Mouse (Mus musculus) small intestine, adult 2 months (tissue): ENCODE data around the gene Smarca1. TPM values are rescaled to one million over a fixed set of nuclear protein-coding genes. Genes with fewer than 3 reads are reported as not detected.

ENCODE experiments used
- H3K27ac ChIP-seq: fragments of 200-500 bp; 2 replicates; pipeline ENCODE4 v1.5.1; 2012; ENCODE audit warnings: low read depth, low read length, control low read depth, inconsistent platforms; ENCODE audit not compliant: insufficient read depth
- H3K27me3 ChIP-seq: fragments of 200-500 bp; 2 replicates; pipeline ENCODE4 v1.6.1; 2012; ENCODE audit warnings: mild to moderate bottlenecking, moderate library complexity, low read length, inconsistent platforms; ENCODE audit not compliant: control insufficient read depth, insufficient read depth
- H3K36me3 ChIP-seq: fragments of 200-500 bp; 2 replicates; pipeline ENCODE4 v1.6.1; 2012; ENCODE audit warnings: mild to moderate bottlenecking, low read length, control low read depth, inconsistent platforms; ENCODE audit not compliant: control insufficient read depth, insufficient read depth
- H3K4me1 ChIP-seq: fragments of 200-500 bp; 2 replicates; pipeline ENCODE4 v1.6.1; 2012; ENCODE audit warnings: low read length, inconsistent platforms, mixed read lengths; ENCODE audit not compliant: control insufficient read depth, insufficient read depth, insufficient read length
- H3K4me3 ChIP-seq: fragments of 200-500 bp; 2 replicates; pipeline ENCODE4 v1.5.1; 2012; ENCODE audit warnings: low read depth, mild to moderate bottlenecking, control low read depth, inconsistent platforms, low read length, moderate library complexity
- CTCF ChIP-seq: fragments of 200-500 bp; IDR thresholded peaks from 2 replicates; pipeline ENCODE4 v1.5.1; 2012; ENCODE audit warnings: low read depth, mild to moderate bottlenecking, control low read depth, inconsistent platforms, low read length, moderate library complexity, mixed read lengths; ENCODE audit not compliant: insufficient replicate concordance, insufficient read length; ENCODE audit errors: extremely low read depth
- POLR2A ChIP-seq: fragments of 200-500 bp; IDR thresholded peaks from 2 replicates; pipeline ENCODE4 v1.6.1; 2012; ENCODE audit warnings: low read depth, mild to moderate bottlenecking, control low read depth, inconsistent platforms, low read length, moderate library complexity
- WGBS: fragments of 180-500 bp; shearing (Covaris S2); methylation state at CpG from one replicate; pipeline ENCODE4 v1.1.7; 2018; 5-methylcytosine and 5-hydroxymethylcytosine counted together
- polyA plus RNA-seq: library from polyadenylated mRNA; depleted of rRNA; stranded (reverse); fragments of >200 nt; gene quantifications from 2 replicates; pipeline ENCODE4 v1.2.3, GENCODE M21; 2012; rRNA removed

Smarca1 gene
- polyA plus RNA-seq: 0.06 and 0.44 TPM in 2 replicates

- no peak for TF ChIP-seq POLR2A
- TF ChIP-seq CTCF: no peak
- Histone ChIP-seq H3K4me1 (no peaks in the 10 kb centered on the region), H3K36me3 (no peaks in the 10 kb centered on the region), H3K4me3 (peak within 1 kb of the TSS; percentile 68), H3K27ac (no peak within 1 kb of the TSS), H3K27me3 (peaks cover 5% of the 10 kb centered on the region)
- 23% methylated on average over 11 of the region's 17 CpGs for WGBS
Observed at GRCm38 (mm10) chrX:47892431-47893024, at the start of gene Smarca1. TSS of gene Smarca1 (minus strand) at chrX:47892974.

- no peak overlapping the region for H3K4me3 ChIP-seq
- no peak overlapping the region for H3K27ac ChIP-seq
- peaks cover 6% of the 10 kb centered on the region for H3K36me3 ChIP-seq
- no peaks in the 10 kb centered on the region for H3K27me3 ChIP-seq
- 35% methylated on average over 2 of the region's 2 CpGs for WGBS
- H3K4me1 ChIP-seq: no peaks in the 10 kb centered on the region
- TF ChIP-seq POLR2A (no peak), CTCF (no peak)
Observed at GRCm38 (mm10) chrX:47937740-47938139, 45.0 kb upstream of the Smarca1 start.

GRCm38 (mm10) chrX:47936885-47937284 is 44.1 kb upstream of the Smarca1 start:
- no peak for TF ChIP-seq POLR2A
- no peak for TF ChIP-seq CTCF
- peaks cover 6% of the 10 kb centered on the region for H3K36me3 ChIP-seq
- no peak overlapping the region for H3K4me3 ChIP-seq
- H3K27ac ChIP-seq: no peak overlapping the region
- no peaks in the 10 kb centered on the region for H3K4me1 ChIP-seq
- H3K27me3 ChIP-seq: no peaks in the 10 kb centered on the region
- WGBS: 54% methylated on average over 5 of the region's 5 CpGs

- WGBS: 86% methylated on average over 11 of the region's 11 CpGs
- H3K4me3 ChIP-seq: no peak overlapping the region
- TF ChIP-seq POLR2A (no peak), CTCF (no peak)
- H3K36me3 ChIP-seq: peaks cover 7% of the 10 kb centered on the region
- H3K27me3 ChIP-seq: no peaks in the 10 kb centered on the region
- no peak overlapping the region for H3K27ac ChIP-seq
- no peaks in the 10 kb centered on the region for H3K4me1 ChIP-seq
Observed at GRCm38 (mm10) chrX:47934352-47934751, 41.6 kb upstream of the Smarca1 start.

GRCm38 (mm10) chrX:47930449-47930848 is 37.7 kb upstream of the Smarca1 start:
- Histone ChIP-seq H3K4me3 (no peak overlapping the region), H3K27ac (no peak overlapping the region), H3K27me3 (no peaks in the 10 kb centered on the region), H3K36me3 (peaks cover 7% of the 10 kb centered on the region), H3K4me1 (peaks cover 2% of the 10 kb centered on the region; the same call in 1 of the 2 replicates)
- no peak for TF ChIP-seq CTCF
- no peak for TF ChIP-seq POLR2A
- 80% methylated on average over 3 of the region's 3 CpGs for WGBS

- Histone ChIP-seq H3K4me3 (no peak overlapping the region), H3K27ac (no peak overlapping the region), H3K36me3 (0 out of 2 replicates have a peak, but pooled peaks cover 1% of the 10 kb centered on the region), H3K27me3 (no peaks in the 10 kb centered on the region), H3K4me1 (peaks cover 2% of the 10 kb centered on the region; the same call in 1 of the 2 replicates)
- WGBS: 20% methylated on average over 3 of the region's 3 CpGs
- TF ChIP-seq POLR2A (no peak), CTCF (no peak)
Observed at GRCm38 (mm10) chrX:47927981-47928380, 35.2 kb upstream of the Smarca1 start.

- no peak for TF ChIP-seq CTCF
- WGBS: 87% methylated on average over 5 of the region's 5 CpGs
- Histone ChIP-seq H3K4me1 (no peaks in the 10 kb centered on the region), H3K4me3 (no peak overlapping the region), H3K27me3 (no peaks in the 10 kb centered on the region), H3K36me3 (no peaks in the 10 kb centered on the region), H3K27ac (no peak overlapping the region)
Observed at GRCm38 (mm10) chrX:47920541-47920940, 27.8 kb upstream of the Smarca1 start.
